Mouse (Mus musculus) midbrain, embryonic 13.5 days (tissue): Measurements from ENCODE around the gene Rbm8a2. TPM values are rescaled to one million over a fixed set of nuclear protein-coding genes. Genes with fewer than 3 reads are reported as not detected.

Experiments
- polyA plus RNA-seq: library from polyadenylated mRNA; unstranded; fragments of >200 nt; fragmentation: Nextera tagmentation; extraction: Ambion mirVana; gene quantifications from 2 replicates; pipeline ENCODE4 v1.2.1, GENCODE M21; 2015

The Rbm8a2 gene
- polyA plus RNA-seq, 1 experiment from 2014 or later: 0.52 TPM

Other genes with a start within 250 kb of the Rbm8a2 start
- 24.1 and 28.4 TPM in 2 replicates for gene Exo1, start 98.5 kb downstream of the Rbm8a2 start, polyA plus RNA-seq
- 0.12 TPM in 1 of 2 replicates, not detected in the other for gene Gm38100, start 58.8 kb downstream of the Rbm8a2 start, polyA plus RNA-seq